Mouse (Mus musculus): ENCODE measurements at regions not wholly inside any gene's neighbourhood (a gene's known extent, or its start where the extent isn't known, plus 50 kb on each side); places are given as distances from the start of the nearest gene placed in this dataset.
"Not testable (repeated sequence)": the region's sequence is repeated elsewhere in the genome, so short reads cannot be mapped to it uniquely, and the experiment has no call there.

DNA sequence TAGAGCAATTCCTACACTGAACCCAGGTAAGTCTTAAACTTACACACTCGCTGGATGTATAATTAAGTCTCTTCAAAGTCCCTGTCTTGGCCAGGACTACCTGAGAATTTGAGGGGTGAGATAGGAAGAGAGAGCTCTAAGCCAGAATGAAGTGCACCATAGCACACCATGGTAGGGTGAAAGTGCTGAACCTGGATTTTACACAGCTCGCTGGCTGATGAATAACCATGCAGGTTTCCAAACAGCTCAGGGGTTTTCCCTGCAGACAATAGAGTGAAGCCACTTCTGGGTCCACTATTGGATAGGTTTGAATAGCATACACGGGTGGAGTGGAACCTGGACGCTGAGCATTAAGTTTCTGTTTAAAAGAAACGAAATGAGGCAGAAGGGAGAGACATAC lies 180.7 kb upstream of the Plxna2 start:
- DNase-seq (ENCODE audit: low spot score in 2 of 2): no peak

- no peak for DNase-seq (ENCODE audit: low spot score in 2 of 2)
Measured at GRCm38 (mm10) chr1:194435060-194435459, 183.0 kb upstream of the Plxna2 start.

- DNase-seq (ENCODE audit: low spot score in 2 of 2): no peak
Measured at GRCm38 (mm10) chr1:194428586-194428985, 189.4 kb upstream of the Plxna2 start.

GRCm38 (mm10) chr1:194426293-194426692 lies 191.7 kb upstream of the Plxna2 start:
- DNase-seq (ENCODE audit: low spot score in 2 of 2): no peak

GRCm38 (mm10) chr1:194424201-194424600 lies 193.8 kb upstream of the Plxna2 start:
- no peak for DNase-seq (ENCODE audit: low spot score in 2 of 2)

- no peak for DNase-seq (ENCODE audit: low spot score in 2 of 2)
Measured at GRCm38 (mm10) chr1:194412193-194412592, 205.8 kb upstream of the Plxna2 start.

GRCm38 (mm10) chr1:194411788-194412187 lies 206.2 kb upstream of the Plxna2 start:
- DNase-seq (ENCODE audit: low spot score in 2 of 2): no peak

DNA sequence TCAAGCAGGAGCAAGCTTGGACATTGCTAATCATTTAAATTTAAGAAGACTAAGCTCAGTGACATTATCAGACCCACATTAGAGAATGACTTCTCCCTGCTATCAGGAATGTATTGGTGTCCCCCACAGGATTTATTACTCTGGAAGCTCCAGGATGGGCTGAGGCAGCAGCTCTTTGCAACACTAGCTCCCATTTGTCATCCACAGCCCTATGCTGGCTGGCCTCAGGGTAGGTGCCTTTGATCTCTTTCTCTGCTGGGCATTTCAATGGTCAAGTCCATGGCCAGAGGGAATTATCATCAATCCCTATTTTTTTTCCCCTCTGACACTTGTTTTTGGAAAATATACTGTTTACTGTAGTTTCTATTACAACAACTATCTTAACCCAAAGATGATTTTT lies 218.7 kb upstream of the Plxna2 start:
- no peak for DNase-seq (ENCODE audit: low spot score in 2 of 2)

DNA sequence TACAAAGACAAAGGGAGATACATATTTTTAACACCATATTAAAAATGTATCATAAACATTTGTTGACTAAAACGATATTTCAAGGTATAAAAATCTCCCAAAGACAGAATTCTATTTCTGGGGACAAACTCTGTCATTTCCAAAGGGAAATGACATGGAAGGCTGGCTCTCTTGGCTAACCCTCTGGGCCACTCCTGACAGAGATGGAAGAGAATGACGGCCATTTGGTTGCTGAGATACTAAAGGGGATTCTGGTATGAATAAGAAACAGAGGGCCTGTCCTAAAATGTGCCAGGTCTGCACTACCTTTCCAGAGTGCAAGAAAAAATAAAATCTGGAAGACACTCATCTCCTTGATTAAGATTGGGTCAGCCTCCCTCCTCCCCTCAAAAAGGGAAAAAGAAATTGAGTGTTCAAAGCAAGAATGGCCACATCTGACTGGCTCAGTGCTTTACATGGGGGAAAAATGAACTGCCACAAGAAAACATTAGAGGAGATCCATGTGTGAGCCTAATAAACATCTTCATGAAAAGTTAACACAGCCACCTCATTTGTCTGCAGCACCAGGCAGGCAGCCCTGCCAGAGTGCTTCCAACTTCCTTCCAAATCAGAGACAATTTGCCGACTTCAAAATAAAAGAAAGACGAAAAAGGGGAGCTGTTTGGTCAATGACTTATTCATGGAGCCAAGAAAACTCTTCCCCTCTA lies 221.1 kb upstream of the Plxna2 start:
- DNase-seq (ENCODE audit: low spot score in 2 of 2): no peak

DNA sequence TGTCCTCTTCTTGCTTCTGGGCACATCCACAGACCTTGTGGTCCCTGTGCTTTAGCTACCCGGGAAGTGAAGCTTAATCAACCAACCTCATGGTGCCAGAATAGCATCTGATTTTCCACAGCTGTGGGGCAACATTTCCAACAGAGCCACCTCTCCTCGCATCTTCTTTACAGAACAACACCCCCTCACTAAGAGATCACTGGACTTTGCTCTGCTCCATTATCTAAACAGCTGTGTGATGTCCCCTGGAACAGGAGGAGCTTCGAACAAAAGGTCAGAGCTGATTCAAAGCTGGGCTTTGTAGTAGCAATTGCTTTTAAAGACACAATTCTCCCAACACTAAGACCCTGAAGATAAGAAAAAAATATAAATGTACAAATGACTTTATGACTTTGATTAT lies 224.3 kb upstream of the Plxna2 start:
- no peak for DNase-seq (ENCODE audit: low spot score in 2 of 2)

GRCm38 (mm10) chr1:194390202-194390601 lies 227.8 kb upstream of the Plxna2 start:
- DNase-seq (ENCODE audit: low spot score in 2 of 2): no peak

GRCm38 (mm10) chr1:194378135-194378534 lies 239.9 kb upstream of the Plxna2 start:
- no peak for DNase-seq (ENCODE audit: low spot score in 2 of 2)

GRCm38 (mm10) chr1:194373511-194373910 lies 244.5 kb upstream of the Plxna2 start:
- DNase-seq (ENCODE audit: low spot score in 2 of 2): not testable (repeated sequence)

GRCm38 (mm10) chr1:194363917-194364316 lies 254.1 kb upstream of the Plxna2 start:
- no peak for DNase-seq (ENCODE audit: low spot score in 2 of 2)

- no peak for DNase-seq (ENCODE audit: low spot score in 2 of 2)
Measured at GRCm38 (mm10) chr1:194363129-194363768, 254.8 kb upstream of the Plxna2 start.

DNA sequence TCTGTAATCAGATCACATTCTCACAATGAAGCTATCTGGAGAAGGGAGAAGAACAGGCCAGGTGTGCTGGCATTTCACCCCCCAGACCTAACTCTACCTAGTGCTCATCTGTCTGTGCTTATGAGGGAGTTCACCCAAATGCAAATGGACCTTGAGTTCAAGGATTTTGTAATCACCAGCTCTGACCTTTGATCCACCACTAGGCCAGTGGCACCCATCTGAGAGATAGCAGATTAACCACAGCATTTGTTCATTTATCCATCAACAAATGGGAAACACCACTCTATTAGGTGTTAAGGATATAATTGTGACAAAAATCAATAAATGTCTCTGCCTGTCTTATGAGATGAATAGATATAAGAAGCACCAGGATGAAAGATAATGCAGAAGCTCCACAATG lies 255.7 kb upstream of the Plxna2 start:
- no peak for DNase-seq (ENCODE audit: low spot score in 2 of 2)

DNA sequence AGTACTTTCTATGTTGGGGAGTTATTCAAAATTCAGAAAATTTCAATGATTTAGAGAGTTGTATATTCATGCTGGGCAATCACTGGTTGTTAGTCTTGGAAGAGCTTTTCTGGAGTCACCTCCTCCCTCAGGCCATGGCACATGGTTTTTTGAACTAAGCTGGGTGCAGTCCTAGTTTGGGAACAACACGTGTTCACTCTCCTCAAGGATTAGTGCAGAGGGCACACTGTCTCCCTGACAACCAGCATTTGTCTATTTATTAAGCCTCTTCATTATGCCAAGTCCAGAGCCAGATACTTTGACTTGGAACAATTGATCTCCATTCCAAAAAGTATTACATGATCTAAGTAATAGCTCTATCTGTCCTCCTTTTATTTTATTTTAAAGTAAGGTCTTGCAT lies 256.7 kb upstream of the Plxna2 start:
- DNase-seq (ENCODE audit: low spot score in 2 of 2): peak in 1 of 2 experiments; percentile 24

GRCm38 (mm10) chr1:194354332-194355120 lies 263.5 kb upstream of the Plxna2 start:
- no peak for DNase-seq (ENCODE audit: low spot score in 2 of 2)

GRCm38 (mm10) chr1:194345304-194346033 lies 272.5 kb upstream of the Plxna2 start:
- DNase-seq (ENCODE audit: low spot score in 2 of 2): no peak

DNA sequence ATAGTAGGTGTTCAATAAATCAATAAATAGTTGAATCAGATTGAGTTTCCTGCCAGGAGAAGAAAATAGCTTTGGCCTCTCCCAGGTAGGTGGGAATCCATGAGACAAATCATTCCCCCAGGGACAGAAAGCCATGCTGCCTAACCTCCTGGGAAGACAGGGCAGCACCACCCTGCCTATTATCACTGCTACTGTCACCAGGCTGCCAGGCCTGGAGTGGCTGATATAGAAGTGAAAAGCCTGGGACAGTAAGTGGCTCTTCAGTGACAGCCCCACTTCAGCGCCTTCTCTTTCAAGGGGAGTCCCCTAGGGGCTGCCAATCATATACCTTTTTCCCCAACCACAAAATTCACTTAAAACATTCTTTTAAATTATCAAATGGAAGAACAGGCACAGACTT lies 275.4 kb upstream of the Plxna2 start:
- no peak for DNase-seq (ENCODE audit: low spot score in 2 of 2)

- DNase-seq (ENCODE audit: low spot score in 2 of 2): no peak
Measured at GRCm38 (mm10) chr1:194341758-194342157, 276.3 kb upstream of the Plxna2 start.

All from left cerebral cortex, adult 8-10 months (tissue).